ENCODE assay signal across 9 mouse cellular contexts in the genomic region with DNA sequence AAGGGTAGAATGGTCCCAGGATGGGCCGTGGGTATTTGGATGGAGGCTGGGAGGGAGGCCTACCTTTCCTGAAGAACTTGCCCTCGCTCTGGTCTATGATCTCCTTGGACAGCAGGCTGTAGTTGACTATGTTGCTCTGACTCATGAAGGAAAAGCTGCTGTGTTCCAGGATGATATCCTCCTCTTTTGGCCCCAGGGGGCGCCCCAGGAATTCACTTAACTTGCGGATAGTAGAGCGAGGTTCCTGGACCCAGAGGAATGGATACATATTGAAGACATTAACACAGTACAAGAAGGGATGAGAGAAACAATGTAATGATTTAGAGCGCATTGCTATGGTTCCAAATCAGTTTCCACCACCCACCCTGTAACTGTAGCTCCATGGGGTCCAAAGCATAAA. TPM values are rescaled to one million over a fixed set of nuclear protein-coding genes. Genes with fewer than 3 reads are reported as not detected.
DNase-seq lines count a peak whose midpoint lies in the region; ATAC-seq and TF ChIP-seq lines count a peak whose summit lies in the region.
"Had no signal": no experiment of that assay in that cellular context is flagged by ENCODE, and none has a peak within 500 bp of the region (broad histone marks: within the 10 kb centered on the region; RNA-seq: fewer than 3 reads in every experiment).

No protein-coding gene starts in this region.

- no peak overlapping the region; the same call in 1 of the 2 replicates for H3K27ac ChIP-seq in heart, adult 2 months
- H3K27ac ChIP-seq in heart, embryonic 11.5 days (ENCODE audit: low read depth, low read length): no peak overlapping the region
- no peak overlapping the region for H3K27ac ChIP-seq in CH12.LX (ENCODE audit: insufficient read depth, low read depth)
- H3K27ac ChIP-seq in stomach, embryonic 16.5 days (ENCODE audit: low read length): peak overlapping the region; percentile 85

- TF ChIP-seq RAD21 in CH12.LX (IDR thresholded peaks at IDR 0.05; ENCODE audit: low read depth, low read length): peak; percentile 62

- H3K4me2 ChIP-seq in heart, embryonic 11.5 days: no peak overlapping the region
- no peak overlapping the region for H3K4me2 ChIP-seq in CH12.LX (ENCODE audit: insufficient read depth, low read depth, poor library complexity, severe bottlenecking)
- no peak overlapping the region for H3K4me2 ChIP-seq in stomach, embryonic 16.5 days (ENCODE audit: low read depth, low read length)

- TF ChIP-seq POLR2A in heart, adult 2 months (IDR thresholded peaks at IDR 0.05; ENCODE audit: insufficient read depth, low read depth, low read length): no peak
- no peak for TF ChIP-seq POLR2A in CH12.LX (IDR thresholded peaks at IDR 0.05; ENCODE audit: low read depth, low read length)

- DNase-seq in heart, adult 2 months: peak; percentile 54 to 55
- DNase-seq in CH12.LX (ENCODE audit: extremely low read depth): peak; percentile 19
- DNase-seq in embryo, embryonic 11.5 days (ENCODE audit: low read depth, low spot score): peak; percentile 26
- peak; percentile 72 to 75 for DNase-seq in kidney, postnatal 25 days
- DNase-seq in MN1 (ENCODE audit: low spot score): no peak
- no peak for DNase-seq in left cerebral cortex, postnatal 4 days

- no peaks in the 10 kb centered on the region for H3K27me3 ChIP-seq in heart, adult 2 months (ENCODE audit: control insufficient read depth, insufficient read depth, low read length)
- no peaks in the 10 kb centered on the region for H3K27me3 ChIP-seq in heart, embryonic 11.5 days (ENCODE audit: control insufficient read depth, insufficient read depth, low read length)
- peaks cover 34% of the 10 kb centered on the region for H3K27me3 ChIP-seq in CH12.LX (replicated peaks)
- no peaks in the 10 kb centered on the region for H3K27me3 ChIP-seq in stomach, embryonic 16.5 days (ENCODE audit: control insufficient read depth, insufficient read depth, low read length)

- H3K4me3 ChIP-seq in heart, adult 2 months: no peak overlapping the region
- no peak overlapping the region for H3K4me3 ChIP-seq in heart, embryonic 11.5 days (ENCODE audit: low read depth, low read length)
- H3K4me3 ChIP-seq in CH12.LX (replicated peaks in 1 of 3; ENCODE audit: low read depth in 2 of 3, low read length in 2 of 3, poor library complexity in 1 of 3): no peak overlapping the region
- no peak overlapping the region for H3K4me3 ChIP-seq in stomach, embryonic 16.5 days (replicated peaks; ENCODE audit: low read length)

- no peak for TF ChIP-seq EP300 in heart, adult 2 months (IDR thresholded peaks at IDR 0.05; ENCODE audit: insufficient read depth, low read depth, low read length)
- no peak for TF ChIP-seq EP300 in CH12.LX (IDR thresholded peaks at IDR 0.05; ENCODE audit: low read length)

- no peaks in the 10 kb centered on the region for H3K79me2 ChIP-seq in heart, adult 2 months (replicated peaks; ENCODE audit: control insufficient read depth, insufficient read depth, low read length)
- H3K79me2 ChIP-seq in CH12.LX (replicated peaks; ENCODE audit: control insufficient read depth, extremely low read depth, insufficient read depth, poor library complexity, severe bottlenecking): no peaks in the 10 kb centered on the region

- H3K4me1 ChIP-seq in heart, adult 2 months (ENCODE audit: control insufficient read depth, insufficient read depth, low read length): peaks cover 6% of the 10 kb centered on the region
- no peaks in the 10 kb centered on the region for H3K4me1 ChIP-seq in heart, embryonic 11.5 days (ENCODE audit: control insufficient read depth, insufficient read depth, low read length)
- H3K4me1 ChIP-seq in CH12.LX (ENCODE audit: control insufficient read depth in 1 of 2, insufficient read depth in 2 of 2): no peaks in the 10 kb centered on the region
- peaks cover 13% of the 10 kb centered on the region for H3K4me1 ChIP-seq in stomach, embryonic 16.5 days (ENCODE audit: control insufficient read depth, insufficient read depth, low read length)

- no peak overlapping the region for H3K9ac ChIP-seq in heart, adult 2 months (ENCODE audit: low read depth, low read length)
- H3K9ac ChIP-seq in heart, embryonic 11.5 days (ENCODE audit: low read depth, low read length): no peak overlapping the region
- H3K9ac ChIP-seq in CH12.LX (ENCODE audit: insufficient read depth, low read depth): no peak overlapping the region
- H3K9ac ChIP-seq in stomach, embryonic 16.5 days (ENCODE audit: low read length): no peak overlapping the region

- intact Hi-C loops in heart, adult 2 months (cut with DNase I): loop anchor here (5.0 kb wide), 1 partner anchor 42 kb away; a partner anchor contains a TSS
- intact Hi-C loops in left cerebral cortex, postnatal 4 days (cut with DNase I): no loop called here

- H3K9me3 ChIP-seq in heart, embryonic 11.5 days (replicated peaks; ENCODE audit: control insufficient read depth, low read length): no peaks in the 10 kb centered on the region
- peaks cover 2% of the 10 kb centered on the region for H3K9me3 ChIP-seq in CH12.LX (replicated peaks; ENCODE audit: low read length)
- H3K9me3 ChIP-seq in stomach, embryonic 16.5 days (replicated peaks; ENCODE audit: control insufficient read depth, low read length): no peaks in the 10 kb centered on the region
- H3K9me3 ChIP-seq: G1E had no signal

- dilution Hi-C loops in CH12.LX (cut with MboI; ENCODE audit: extremely low pct_ligation_motif_present, extremely low pct_unique_long_range_greater_than_20kb, low sequenced_read_pairs): no loop called here

- TF ChIP-seq CTCF in heart, adult 2 months (IDR thresholded peaks at IDR 0.05): peak; percentile 64
- TF ChIP-seq CTCF in CH12.LX (conservative IDR thresholded peaks at IDR 0.05 in 1 of 2, IDR thresholded peaks at IDR 0.05 in 1 of 2; ENCODE audit: low read depth in 2 of 2, low read length in 2 of 2): peak in 1 of 2 experiments; percentile 78; a peak in 2 of 4 replicates

- no peaks in the 10 kb centered on the region for H3K36me3 ChIP-seq in heart, adult 2 months (ENCODE audit: control insufficient read depth, insufficient read depth, low read length)
- H3K36me3 ChIP-seq in heart, embryonic 11.5 days (ENCODE audit: control insufficient read depth, insufficient read depth, low read length): no peaks in the 10 kb centered on the region
- no peaks in the 10 kb centered on the region for H3K36me3 ChIP-seq in CH12.LX (replicated peaks in 1 of 2; ENCODE audit: control insufficient read depth in 1 of 2, insufficient read depth in 1 of 2, low read length in 1 of 2)
- H3K36me3 ChIP-seq in stomach, embryonic 16.5 days (ENCODE audit: control insufficient read depth, insufficient read depth, low read length): no peaks in the 10 kb centered on the region
- H3K36me3 ChIP-seq: G1E had no signal

- in situ Hi-C loops in CH12.LX (cut with MboI; ENCODE audit: low pct_ligation_motif_present, low pct_unique_long_range_greater_than_20kb, low sequenced_read_pairs): no loop called here

- 66% methylated on average over 6 of the region's 6 CpGs for WGBS in heart, adult 2 months
- WGBS in heart, embryonic 11.5 days (ENCODE audit: insufficient replicate concordance): 56% methylated on average over 6 of the region's 6 CpGs
- WGBS in stomach, embryonic 16.5 days: 45% methylated on average over 6 of the region's 6 CpGs

- ATAC-seq in heart, embryonic 11.5 days (replicated peaks; ENCODE audit: insufficient number of reproducible peaks, low FRiP score, low TSS enrichment): no peak
- no peak for ATAC-seq in stomach, embryonic 16.5 days (ENCODE audit: insufficient read depth, low FRiP score)

TF ChIP-seq in CH12.LX, 34 proteins besides CTCF, POLR2A, EP300 and RAD21:
- TF ChIP-seq SMC3 (IDR thresholded peaks at IDR 0.05; ENCODE audit: low read depth, low read length): peak; percentile 74
- no peak for TF ChIP-seq NELFE (IDR thresholded peaks at IDR 0.05; ENCODE audit: low read depth, low read length)

RNA-seq across cellular contexts. Expression of a gene that starts 12.8 kb away (rescaled TPM):
- under 1 TPM; 0.27 to 0.91 TPM for total RNA-seq in heart, adult 2 months (2021)
- polyA plus RNA-seq in heart, adult 2 months (2012; rRNA removed): 2.3 and 5.3 TPM in 2 replicates
- 6.6 and 8.1 TPM in 2 replicates for polyA plus RNA-seq in heart, embryonic 11.5 days (2014; fragmentation: Nextera tagmentation; extraction: Ambion mirVana)
- total RNA-seq in CH12.LX (2012; rRNA removed) (0.25 and 0.68 TPM in 2 replicates), CH12.LX (2014; rRNA removed) (not detected in 2 replicates)
- polyA plus RNA-seq in CH12.LX (2012; ENCODE audit: insufficient read length, low read depth): not detected in 2 replicates
- polyA plus RNA-seq in stomach, embryonic 16.5 days (2015; fragmentation: Nextera tagmentation; extraction: Ambion mirVana): 17.6 and 18.4 TPM in 2 replicates
- not detected for total RNA-seq in left cerebral cortex, postnatal 4 days (2021)
- polyA plus RNA-seq: G1E had no signal

RNA-seq across cellular contexts. Expression of a gene that starts 28.1 kb away (rescaled TPM):
- total RNA-seq in heart, adult 2 months (2021): under 1 TPM; 0.18 to 0.91 TPM
- polyA plus RNA-seq in heart, adult 2 months (2012; rRNA removed): 0.91 and 1.7 TPM in 2 replicates
- polyA plus RNA-seq in heart, embryonic 11.5 days (2014; fragmentation: Nextera tagmentation; extraction: Ambion mirVana): 0.27 and 0.31 TPM in 2 replicates
- total RNA-seq in CH12.LX (2012; rRNA removed) (0.08 TPM in 1 of 2 replicates, not detected in the other), CH12.LX (2014; rRNA removed) (not detected in 2 replicates)
- polyA plus RNA-seq in CH12.LX (2012; ENCODE audit: insufficient read length, low read depth): not detected in 2 replicates
- 2.2 and 3.4 TPM in 2 replicates for polyA plus RNA-seq in stomach, embryonic 16.5 days (2015; fragmentation: Nextera tagmentation; extraction: Ambion mirVana)
- 10 to 100 TPM; 39.2 to 59.4 TPM for total RNA-seq in left cerebral cortex, postnatal 4 days (2021)

RNA-seq across cellular contexts. Expression of a gene that starts 40.8 kb away (rescaled TPM):
- total RNA-seq in heart, adult 2 months (2021): 10 to 100 TPM; 35.4 to 55.0 TPM
- polyA plus RNA-seq in heart, adult 2 months (2012; rRNA removed): 80.1 and 103 TPM in 2 replicates
- polyA plus RNA-seq in heart, embryonic 11.5 days (2014; fragmentation: Nextera tagmentation; extraction: Ambion mirVana): 1.0 and 1.3 TPM in 2 replicates
- not detected in 2 replicates for total RNA-seq in CH12.LX (2012; rRNA removed)
- not detected in 2 replicates for total RNA-seq in CH12.LX (2014; rRNA removed)
- polyA plus RNA-seq in CH12.LX (2012; ENCODE audit: insufficient read length, low read depth): not detected in 2 replicates
- 6.1 and 7.0 TPM in 2 replicates for polyA plus RNA-seq in stomach, embryonic 16.5 days (2015; fragmentation: Nextera tagmentation; extraction: Ambion mirVana)
- total RNA-seq in left cerebral cortex, postnatal 4 days (2021): not detected
- polyA plus RNA-seq: G1E had no signal

RNA-seq across cellular contexts. Expression of a gene that starts 43.1 kb away (rescaled TPM):
- total RNA-seq in heart, adult 2 months (2021): 100 to 1,000 TPM; 418 to 463 TPM
- polyA plus RNA-seq in heart, adult 2 months (2012; rRNA removed): 440 and 616 TPM in 2 replicates
- polyA plus RNA-seq in heart, embryonic 11.5 days (2014; fragmentation: Nextera tagmentation; extraction: Ambion mirVana): 1,217 and 1,331 TPM in 2 replicates
- total RNA-seq in CH12.LX (2012; rRNA removed): 3,361 and 3,721 TPM in 2 replicates
- 2,646 and 2,709 TPM in 2 replicates for total RNA-seq in CH12.LX (2014; rRNA removed)
- 973 and 1,610 TPM in 2 replicates for polyA plus RNA-seq in CH12.LX (2012; ENCODE audit: insufficient read length, low read depth)
- 1,046 and 1,463 TPM in 2 replicates for polyA plus RNA-seq in stomach, embryonic 16.5 days (2015; fragmentation: Nextera tagmentation; extraction: Ambion mirVana)
- total RNA-seq in left cerebral cortex, postnatal 4 days (2021): 100 to 1,000 TPM; 539 to 588 TPM

Comparison
In these comparisons a context has a peak if more than half of its experiments do, and no peak if none do; other contexts are left out.
1. RNA of a gene that starts 40.8 kb away (polyA plus RNA-seq): 80.1 to 103 TPM in heart, adult 2 months; 6.1 to 7.0 TPM in stomach, embryonic 16.5 days, 1.0 to 1.3 TPM in heart, embryonic 11.5 days and not detected in CH12.LX; every median in the first group is over 10 times any median in the second.
2. DNase-seq: peak in heart, adult 2 months (2 of 2), CH12.LX (single experiment), embryo, embryonic 11.5 days (single experiment) and kidney, postnatal 25 days (2 of 2); none in MN1 (single experiment) and left cerebral cortex, postnatal 4 days (single experiment).